Mouse (Mus musculus) cortical plate, adult 2 months (tissue): ENCODE results near the gene Rnf26. TPM values are rescaled to one million over a fixed set of nuclear protein-coding genes. Genes with fewer than 3 reads are reported as not detected.

ENCODE experiments used
- H3K27ac ChIP-seq: fragments of 200-500 bp; 2 replicates; pipeline ENCODE4 v1.5.1; 2012; ENCODE audit warnings: low read length, control low read depth, inconsistent platforms; ENCODE audit not compliant: insufficient read depth
- H3K4me1 ChIP-seq: fragments of 200-500 bp; 2 replicates; pipeline ENCODE4 v1.6.1; 2011; ENCODE audit warnings: low read length; ENCODE audit not compliant: control insufficient read depth, insufficient read depth
- H3K4me3 ChIP-seq: fragments of 200-500 bp; 2 replicates; pipeline ENCODE4 v1.5.1; 2011; ENCODE audit warnings: mild to moderate bottlenecking, low read length, control low read depth; ENCODE audit not compliant: insufficient read depth
- CTCF ChIP-seq: fragments of 200-500 bp; IDR thresholded peaks from 2 replicates; pipeline ENCODE4 v1.5.1; 2011; ENCODE audit warnings: mild to moderate bottlenecking, control low read depth, low read length; ENCODE audit not compliant: insufficient read depth; ENCODE audit errors: extremely low read depth
- POLR2A ChIP-seq: fragments of 200-500 bp; IDR thresholded peaks from 2 replicates; pipeline ENCODE4 v1.6.1; 2011; ENCODE audit warnings: mild to moderate bottlenecking, low read length, control low read depth; ENCODE audit not compliant: insufficient read depth; ENCODE audit errors: extremely low read depth
- polyA plus RNA-seq: library from polyadenylated mRNA; depleted of rRNA; stranded (reverse); fragments of >200 nt; gene quantifications from 2 replicates; pipeline ENCODE4 v1.2.3, GENCODE M21; 2012

Gene Rnf26
- polyA plus RNA-seq, 1 experiment: 29.5 TPM

GRCm38 (mm10) chr9:44109360-44110095, 3.8 kb downstream of the Rnf26 start:
- peaks cover 3% of the 10 kb centered on the region; the same call in 1 of the 2 replicates for H3K4me1 ChIP-seq
- TF ChIP-seq POLR2A (no peak), CTCF (peak; percentile 79)
- no peak overlapping the region for H3K4me3 ChIP-seq
- no peak overlapping the region for H3K27ac ChIP-seq

- Histone ChIP-seq H3K4me3 (no peak overlapping the region), H3K4me1 (peaks cover 3% of the 10 kb centered on the region; the same call in 1 of the 2 replicates), H3K27ac (no peak overlapping the region)
- TF ChIP-seq POLR2A (no peak), CTCF (no peak)
Observed at GRCm38 (mm10) chr9:44108269-44109055, 4.9 kb downstream of the Rnf26 start.

- Histone ChIP-seq H3K4me1 (peaks cover 3% of the 10 kb centered on the region; the same call in 1 of the 2 replicates), H3K27ac (0 out of 2 replicates have a peak overlapping the region, but pooled peaks have one; percentile 9), H3K4me3 (no peak overlapping the region)
- TF ChIP-seq CTCF (0 out of 2 replicates have a peak, but pooled peaks have one; percentile 21), POLR2A (no peak)
Observed at GRCm38 (mm10) chr9:44107557-44108179, 5.6 kb downstream of the Rnf26 start.

- H3K4me1 ChIP-seq: peaks cover 3% of the 10 kb centered on the region; the same call in 1 of the 2 replicates
- 0 out of 2 replicates have a peak within 1 kb of the TSS, but pooled peaks have one; percentile 9 for H3K27ac ChIP-seq
- H3K4me3 ChIP-seq: no peak within 1 kb of the TSS
- no peak for TF ChIP-seq CTCF
- TF ChIP-seq POLR2A: no peak
Observed at GRCm38 (mm10) chr9:44107110-44107509, 6.2 kb downstream of the Rnf26 start, which contains the start of gene C1qtnf5. C1qtnf5 (plus strand) TSS chr9:44107245.

- peaks cover 3% of the 10 kb centered on the region; the same call in 1 of the 2 replicates for H3K4me1 ChIP-seq
- TF ChIP-seq POLR2A (no peak), CTCF (no peak)
- no peak overlapping the region for H3K4me3 ChIP-seq
- no peak overlapping the region for H3K27ac ChIP-seq
Observed at GRCm38 (mm10) chr9:44106596-44106995, 6.7 kb downstream of the Rnf26 start.

GRCm38 (mm10) chr9:44106182-44106581, 7.1 kb downstream of the Rnf26 start:
- Histone ChIP-seq H3K27ac (no peak overlapping the region), H3K4me3 (no peak overlapping the region), H3K4me1 (peaks cover 3% of the 10 kb centered on the region; the same call in 1 of the 2 replicates)
- no peak for TF ChIP-seq CTCF
- no peak for TF ChIP-seq POLR2A

- TF ChIP-seq CTCF: no peak
- no peak for TF ChIP-seq POLR2A
- Histone ChIP-seq H3K27ac (no peak overlapping the region), H3K4me1 (peaks cover 3% of the 10 kb centered on the region; the same call in 1 of the 2 replicates), H3K4me3 (no peak overlapping the region)
Observed at GRCm38 (mm10) chr9:44105781-44106180, 7.5 kb downstream of the Rnf26 start.

GRCm38 (mm10) chr9:44104881-44105280, 8.4 kb downstream of the Rnf26 start:
- Histone ChIP-seq H3K4me3 (no peak overlapping the region), H3K27ac (no peak overlapping the region), H3K4me1 (peaks cover 2% of the 10 kb centered on the region; the same call in 1 of the 2 replicates)
- no peak for TF ChIP-seq CTCF
- TF ChIP-seq POLR2A: no peak

GRCm38 (mm10) chr9:44101490-44101889, 11.8 kb downstream of the Rnf26 start, which contains the start of gene Mfrp:
Mfrp (plus strand) TSS chr9:44101729.
- peaks cover 2% of the 10 kb centered on the region; the same call in 1 of the 2 replicates for H3K4me1 ChIP-seq
- no peak for TF ChIP-seq CTCF
- TF ChIP-seq POLR2A: no peak
- H3K4me3 ChIP-seq: no peak within 1 kb of the TSS
- H3K27ac ChIP-seq: no peak within 1 kb of the TSS
